Mouse (Mus musculus) thymus, postnatal 4 days (tissue): ENCODE data around the gene Hoxa9.

ENCODE experiments used
- DNase-seq: peaks from one replicate; pipeline ENCODE4 v3.0.0; 2021

Gene Hoxa9

DNA sequence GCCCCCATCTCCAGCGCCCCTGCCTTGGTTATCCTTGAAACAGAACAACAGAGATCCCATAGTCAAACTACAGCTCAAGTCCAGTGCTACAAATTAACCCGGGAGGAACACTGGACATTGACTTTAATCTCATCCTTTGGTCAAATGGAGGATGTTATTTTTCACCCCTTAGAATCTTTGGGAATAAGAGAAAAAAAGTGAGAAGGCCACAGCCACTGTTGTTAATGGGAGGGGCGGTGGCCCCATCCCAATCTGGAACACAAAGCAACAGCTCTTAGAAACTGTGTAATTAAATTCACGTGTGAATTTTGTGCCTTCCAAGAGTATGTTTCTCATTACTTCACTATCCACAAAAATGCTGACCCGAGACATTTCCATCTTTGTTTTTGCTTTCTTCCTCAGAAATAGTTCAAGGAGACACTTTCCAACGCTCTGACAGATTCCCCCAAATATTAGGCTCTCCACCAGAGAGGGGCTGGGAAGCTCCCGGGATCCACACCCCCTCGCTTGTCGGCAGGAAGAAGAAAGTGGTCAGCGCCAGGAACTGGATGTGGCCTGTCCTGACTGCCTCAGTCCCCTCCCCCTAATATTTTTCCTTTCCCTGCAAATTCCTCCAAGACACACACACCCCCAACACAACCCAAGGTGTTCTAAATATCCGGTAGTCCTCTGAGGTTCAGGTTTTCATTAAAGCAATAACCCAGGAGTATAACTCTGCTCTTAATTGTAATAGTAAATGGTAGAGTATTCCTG is 3.2 kb downstream of the Hoxa9 start:
- DNase-seq = no peak

DNA sequence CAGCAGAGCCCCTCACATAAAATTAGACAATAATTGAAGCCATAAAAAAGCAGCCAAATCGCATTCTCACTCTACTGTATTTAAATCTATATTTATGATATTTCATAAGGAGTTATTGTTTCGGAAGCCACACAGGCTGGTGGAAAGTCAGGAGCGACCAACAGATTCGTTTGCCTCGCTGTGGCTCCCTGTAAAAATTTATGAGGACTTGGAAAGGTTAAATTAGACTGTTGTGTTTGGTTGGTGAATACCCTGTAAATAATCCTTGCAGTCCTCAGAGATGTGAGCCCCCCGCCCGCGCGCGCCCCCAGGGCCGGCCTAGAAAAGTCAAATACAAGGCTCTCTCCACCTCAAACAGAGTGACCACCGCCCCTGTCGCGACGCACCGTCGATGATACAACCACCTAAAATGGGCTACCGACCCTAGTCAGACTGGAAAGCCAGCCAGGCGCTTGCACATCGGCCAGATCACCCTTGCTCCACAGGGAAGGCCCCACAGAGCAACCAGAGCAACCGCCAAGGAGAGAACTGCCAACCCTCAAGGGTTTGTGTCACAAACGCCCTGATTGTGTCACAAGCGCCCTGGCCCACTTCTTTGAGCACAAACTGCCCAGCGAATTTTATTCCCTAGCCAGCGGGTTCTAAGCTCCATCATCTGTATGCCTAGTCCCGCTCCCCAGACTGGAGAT is 4.2 kb downstream of the Hoxa9 start:
- DNase-seq = no peak

DNA sequence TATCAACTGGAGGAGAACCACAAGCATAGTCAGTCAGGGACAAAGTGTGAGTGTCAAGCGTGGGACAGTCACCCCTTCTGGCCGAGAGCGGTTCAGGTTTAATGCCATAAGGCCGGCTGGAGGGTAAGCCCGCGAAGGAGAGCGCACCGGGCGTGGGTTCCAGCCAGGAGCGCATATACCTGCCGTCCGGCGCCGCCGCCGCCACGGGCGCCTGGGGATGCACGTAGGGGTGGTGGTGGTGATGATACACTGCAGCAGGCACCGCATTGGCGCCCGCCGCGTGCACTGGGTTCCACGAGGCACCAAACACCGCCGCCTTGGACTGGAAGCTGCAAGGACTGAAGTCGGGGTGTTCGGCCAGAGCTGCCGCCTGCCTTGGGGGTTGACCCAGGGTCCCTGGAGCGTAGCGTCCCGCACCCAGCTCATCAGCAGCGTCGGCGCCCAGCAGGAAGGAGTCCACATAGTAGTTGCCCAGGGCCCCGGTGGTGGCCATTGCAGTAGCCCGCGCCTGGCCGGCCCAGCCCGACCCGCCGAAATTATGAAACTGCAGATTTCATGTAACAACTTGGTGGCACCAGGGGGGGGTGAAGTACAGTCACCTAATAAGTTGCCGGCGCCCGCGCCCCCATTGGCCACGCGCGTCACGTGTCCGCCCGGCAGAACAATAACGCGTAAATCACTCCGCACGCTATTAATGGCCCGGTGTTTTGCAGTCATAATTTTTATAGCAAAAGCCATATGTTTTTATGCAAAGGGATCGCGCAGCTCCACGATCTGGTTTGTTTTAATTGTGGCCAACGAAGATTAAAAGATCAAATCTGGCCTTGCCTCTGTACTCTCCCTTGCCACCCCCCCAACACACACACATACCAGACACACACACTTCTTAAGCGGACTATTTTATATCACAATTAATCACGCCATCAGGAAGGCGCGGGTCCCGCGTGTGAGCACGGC is 5.0 kb downstream of the Hoxa9 start:
- peak; percentile 32 for DNase-seq

DNA sequence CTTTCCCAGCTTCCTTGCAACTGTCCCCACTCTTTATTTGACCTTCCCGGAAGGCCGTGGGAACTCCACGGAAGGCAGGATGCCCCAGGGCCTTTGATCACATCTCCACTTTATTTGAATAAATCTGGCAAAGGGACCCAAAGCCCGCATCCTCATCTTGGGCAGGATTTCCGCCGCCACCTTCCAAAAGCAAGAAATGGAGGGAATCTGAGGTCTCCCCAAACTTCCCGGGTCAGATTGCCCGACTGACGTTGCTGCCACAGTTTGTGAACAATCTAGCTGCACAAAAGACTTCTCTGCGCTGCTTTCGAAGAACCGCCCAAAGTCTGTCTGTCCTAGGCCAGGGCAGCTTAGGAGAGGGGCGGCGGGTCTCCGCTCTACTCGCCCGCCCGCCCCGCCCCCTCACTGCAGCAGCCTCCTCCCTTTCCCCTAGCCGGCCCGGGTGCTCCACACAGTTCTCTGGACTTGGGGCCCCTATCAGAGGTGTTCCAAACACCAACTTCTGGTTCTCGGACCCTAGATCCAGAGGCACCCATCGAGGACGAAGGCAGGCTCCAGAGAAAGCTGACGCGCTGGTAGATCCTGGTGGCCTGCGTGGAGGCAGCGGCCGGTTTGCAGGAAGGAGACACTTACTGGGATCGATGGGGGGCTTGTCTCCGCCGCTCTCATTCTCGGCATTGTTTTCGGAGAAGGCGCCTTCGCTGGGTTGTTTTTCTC is 5.8 kb downstream of the Hoxa9 start:
- DNase-seq = peak; percentile 7

DNA sequence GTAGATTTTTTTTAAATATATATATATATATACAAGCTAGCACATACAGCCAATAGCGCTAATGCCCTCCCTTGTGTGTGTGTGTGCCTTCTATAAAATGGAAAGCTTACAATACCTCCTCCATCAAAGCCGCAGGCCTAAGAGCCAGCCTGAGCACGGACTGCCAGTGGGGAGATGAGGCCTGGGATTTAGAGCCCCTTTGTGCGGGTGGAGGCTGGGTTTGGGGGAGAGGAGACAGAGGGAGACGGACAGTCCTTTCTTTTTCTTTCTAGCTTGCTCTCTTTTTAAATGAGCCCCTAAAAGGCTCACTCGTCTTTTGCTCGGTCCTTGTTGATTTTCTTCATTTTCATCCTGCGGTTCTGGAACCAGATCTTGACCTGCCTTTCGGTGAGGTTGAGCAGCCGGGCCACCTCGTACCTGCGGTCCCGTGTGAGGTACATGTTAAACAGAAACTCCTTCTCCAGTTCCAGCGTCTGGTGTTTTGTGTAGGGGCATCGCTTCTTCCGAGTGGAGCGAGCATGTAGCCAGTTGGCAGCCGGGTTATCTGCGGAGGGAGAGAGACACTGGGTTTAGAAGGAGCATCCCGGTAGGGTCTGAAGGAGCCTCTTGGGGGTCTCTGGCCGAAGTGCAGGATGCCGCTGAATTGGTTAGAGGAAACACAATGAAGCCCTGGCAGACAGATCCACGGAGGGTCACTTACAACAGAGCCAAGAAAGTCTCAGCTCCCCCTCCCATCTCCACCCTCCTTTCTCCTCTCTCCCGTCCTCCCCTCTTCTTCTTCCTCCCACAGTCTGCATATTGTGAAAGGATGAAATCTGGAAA is 6.7 kb downstream of the Hoxa9 start:
- DNase-seq = peak; percentile 6

DNA sequence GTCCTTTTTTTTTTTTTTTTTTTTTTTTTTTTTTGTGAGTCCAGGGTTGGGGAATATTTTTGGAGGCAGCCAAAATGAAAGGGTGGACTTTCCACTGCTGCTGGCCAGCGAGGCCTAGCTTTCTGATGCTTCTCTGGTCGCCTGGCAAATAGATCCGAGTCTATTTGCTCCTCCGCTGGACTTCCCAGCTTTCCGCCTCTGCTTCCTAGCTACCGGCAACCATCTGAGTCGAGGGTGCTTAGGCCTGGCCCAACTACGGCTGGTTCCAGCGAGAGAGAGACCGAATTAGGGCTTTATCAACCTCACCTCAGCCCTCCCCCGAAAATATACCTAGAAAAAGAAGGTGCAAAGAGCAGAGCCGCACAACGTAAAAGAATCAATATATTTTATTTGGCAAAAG is 8.2 kb downstream of the Hoxa9 start:
- no peak for DNase-seq

DNA sequence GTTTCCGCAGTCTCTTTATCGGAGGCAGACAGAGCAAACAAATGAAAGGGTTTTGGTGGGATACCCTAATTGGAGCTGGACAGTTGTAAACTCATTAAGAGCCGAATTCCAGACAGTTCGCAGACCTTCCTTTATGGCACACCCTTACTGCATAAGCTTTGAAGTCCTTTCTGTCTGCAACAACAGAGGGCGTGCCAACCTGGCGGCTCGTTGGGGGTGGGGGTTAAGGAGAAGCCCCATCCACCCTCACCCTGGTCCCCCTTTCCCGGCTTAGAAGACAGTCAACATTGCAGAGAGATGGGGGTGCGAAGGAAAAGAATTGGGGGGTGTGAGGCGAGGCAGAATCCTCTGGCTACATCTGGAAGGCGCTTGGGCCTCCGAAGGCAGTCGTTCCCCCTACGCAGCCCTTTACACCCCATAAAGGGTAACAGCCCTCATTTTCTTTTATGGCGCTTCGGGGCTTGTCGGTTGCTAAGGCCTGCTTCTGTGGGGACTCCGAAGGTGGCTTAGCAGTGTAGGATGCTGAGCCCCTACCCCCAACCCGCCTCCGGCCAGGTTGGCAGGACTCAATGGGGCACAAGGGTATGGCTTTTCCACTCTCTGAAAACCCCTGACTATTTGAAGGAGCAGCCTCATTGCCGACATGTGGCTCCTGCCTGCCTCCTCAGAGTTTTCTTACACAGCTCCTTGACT is 8.8 kb downstream of the Hoxa9 start:
- DNase-seq = no peak

DNA sequence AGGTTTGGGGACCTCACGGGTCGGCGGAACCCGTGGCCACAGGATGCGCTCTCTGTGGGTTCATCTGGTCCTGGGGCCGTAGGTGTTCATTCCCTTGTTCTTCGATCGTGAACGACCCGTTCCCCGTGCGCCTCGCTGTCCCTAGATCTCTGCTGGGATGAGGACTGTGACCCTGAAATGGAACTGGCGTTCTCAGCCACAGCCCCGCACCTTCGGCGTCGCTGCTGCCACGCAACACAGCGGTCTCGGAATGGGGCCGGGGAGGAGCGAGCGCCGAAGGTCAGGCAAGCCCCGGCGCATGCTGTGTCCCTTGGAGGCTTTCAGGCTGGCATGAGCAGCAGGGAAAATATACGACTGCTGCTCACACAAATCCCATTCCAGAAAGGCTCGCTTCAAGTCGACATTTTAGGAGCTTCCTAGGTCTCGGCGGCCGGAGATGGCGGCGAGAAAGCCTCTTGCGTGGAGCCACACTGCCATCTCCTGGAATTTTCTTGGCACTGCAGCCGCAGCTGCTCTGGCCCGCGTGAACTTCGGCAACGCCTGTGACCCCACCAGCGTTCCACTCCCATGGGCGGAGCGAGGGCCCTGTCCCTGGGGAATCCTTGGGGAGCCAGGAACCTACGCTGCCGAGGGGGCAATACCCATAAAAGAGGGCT is 9.4 kb downstream of the Hoxa9 start, which contains the start of gene Hoxa7:
TSS of gene Hoxa7 (minus strand) at position 518 of the 656 bp plus-strand sequence.
- peak; percentile 88 for DNase-seq

- DNase-seq = no peak
These were observed 10.0 kb downstream of the Hoxa9 start for GRCm38 (mm10) chr6:52220865-52221310.

DNA sequence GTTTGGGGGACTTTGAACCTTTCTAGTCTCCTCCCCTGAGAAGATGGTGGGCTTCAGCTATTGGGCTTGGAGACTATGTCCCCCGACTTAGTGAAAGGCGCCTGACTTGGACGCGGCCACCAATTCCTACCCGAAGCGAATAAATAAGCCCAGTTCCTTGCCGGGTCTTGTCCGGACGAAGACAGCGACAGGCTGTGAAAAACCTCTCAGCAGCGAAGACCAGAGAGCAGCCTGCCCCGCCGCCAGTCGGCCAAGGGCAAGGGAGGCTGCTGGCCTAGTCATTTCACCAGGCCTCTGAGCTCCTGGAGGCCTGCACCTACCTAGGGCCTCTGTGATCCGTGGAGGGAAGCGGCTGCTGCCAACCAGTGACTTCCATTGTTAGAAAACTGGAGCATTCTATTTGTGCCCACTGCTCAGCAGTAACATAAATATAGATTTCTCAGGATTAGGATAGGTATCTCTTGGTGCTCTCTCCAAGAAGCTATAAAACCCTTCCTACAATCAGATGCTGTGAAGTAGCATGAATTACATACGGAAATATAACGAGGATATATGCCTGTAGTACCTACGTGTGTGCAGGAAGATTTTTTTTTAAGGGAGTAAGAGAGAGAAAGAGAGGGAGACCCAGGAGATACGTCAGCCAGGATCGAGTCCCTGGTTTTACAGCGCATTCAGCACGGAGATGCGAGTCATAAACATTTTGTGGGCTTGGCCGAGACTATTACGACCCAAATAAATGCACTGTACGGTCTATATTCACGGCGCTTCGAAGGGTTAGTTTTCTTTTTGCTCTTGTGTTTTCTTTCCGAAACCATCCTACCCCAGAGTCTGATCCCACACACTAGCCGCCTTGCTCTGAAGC is 10.7 kb downstream of the Hoxa9 start:
- no peak for DNase-seq

DNA sequence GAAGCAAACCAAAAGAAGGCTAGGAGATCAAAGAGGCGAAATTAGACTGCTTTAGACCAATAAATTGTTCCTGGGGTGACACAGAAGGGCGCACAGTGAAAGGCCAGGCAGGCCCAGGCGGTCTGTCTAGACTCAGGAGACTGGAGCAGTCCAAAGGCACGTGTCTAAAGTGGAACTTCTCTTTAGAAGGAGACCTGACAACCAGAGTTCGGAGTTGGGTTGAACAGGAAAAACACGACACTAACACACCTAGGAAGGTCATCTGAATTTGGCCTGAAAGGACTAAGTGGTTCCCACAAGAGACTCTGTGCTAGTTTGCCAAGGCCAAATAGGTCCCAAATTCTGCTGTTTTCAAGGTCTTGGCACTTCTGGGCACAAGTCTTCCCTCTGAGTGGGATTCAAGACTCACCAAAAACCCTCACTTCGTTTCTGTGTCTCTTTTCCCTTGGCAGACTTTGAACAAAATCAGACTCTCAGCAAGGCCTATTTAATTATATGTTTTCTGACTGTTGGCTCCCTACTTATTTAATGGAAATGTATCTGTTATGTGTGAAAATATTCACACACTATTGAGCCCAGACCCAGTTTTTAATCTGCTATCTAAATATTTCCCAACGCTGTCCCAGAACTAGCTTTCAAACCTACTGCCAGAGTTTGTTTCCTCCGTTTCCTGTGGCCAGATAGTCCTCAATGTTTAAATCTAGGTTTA is 11.5 kb downstream of the Hoxa9 start:
- no peak for DNase-seq

DNA sequence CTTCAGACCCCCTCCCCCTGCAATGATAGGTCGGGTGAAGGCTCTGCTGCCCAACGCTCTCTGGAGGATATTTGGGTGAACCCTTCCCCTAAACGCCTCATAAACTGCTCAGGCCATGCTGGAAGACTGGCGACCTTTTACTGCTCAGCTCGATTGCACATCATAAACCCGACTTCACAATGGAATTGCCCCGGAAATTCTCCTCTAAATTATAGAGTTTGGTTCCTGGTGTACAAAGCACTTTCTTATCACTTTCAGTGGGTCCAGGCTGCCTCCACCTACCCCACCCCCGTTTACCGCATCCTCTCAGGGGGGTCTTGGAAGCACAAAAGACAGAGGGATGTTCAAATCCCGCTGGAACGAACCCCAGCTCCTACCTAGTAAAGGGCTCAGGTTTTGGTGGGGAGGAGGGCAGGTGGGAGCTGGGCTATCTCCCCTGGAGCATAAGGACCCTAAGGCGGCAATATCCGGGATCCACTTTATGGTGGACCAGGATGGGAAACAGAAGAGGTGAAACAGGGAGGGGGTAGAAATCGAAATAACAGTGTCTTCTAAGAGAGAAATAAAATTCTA is 12.2 kb downstream of the Hoxa9 start:
- no peak for DNase-seq

- no peak for DNase-seq
These were observed 12.8 kb downstream of the Hoxa9 start for GRCm38 (mm10) chr6:52217895-52218642.

DNA sequence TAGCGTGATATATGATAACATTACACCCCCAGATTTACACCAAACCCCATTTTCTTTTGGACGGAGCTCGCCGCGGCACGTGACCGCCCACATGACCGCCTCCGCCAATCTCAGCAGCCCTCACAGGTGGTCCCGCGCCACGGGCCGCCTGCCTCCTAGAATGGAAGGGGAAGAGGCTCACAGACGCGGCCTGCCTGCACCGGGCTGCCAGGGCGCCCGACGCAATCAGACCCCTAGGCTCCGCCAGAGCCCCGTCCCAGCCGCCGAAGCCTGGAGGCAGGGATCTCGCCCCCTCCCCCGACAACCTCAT is 13.5 kb downstream of the Hoxa9 start:
- DNase-seq = peak; percentile 72

DNA sequence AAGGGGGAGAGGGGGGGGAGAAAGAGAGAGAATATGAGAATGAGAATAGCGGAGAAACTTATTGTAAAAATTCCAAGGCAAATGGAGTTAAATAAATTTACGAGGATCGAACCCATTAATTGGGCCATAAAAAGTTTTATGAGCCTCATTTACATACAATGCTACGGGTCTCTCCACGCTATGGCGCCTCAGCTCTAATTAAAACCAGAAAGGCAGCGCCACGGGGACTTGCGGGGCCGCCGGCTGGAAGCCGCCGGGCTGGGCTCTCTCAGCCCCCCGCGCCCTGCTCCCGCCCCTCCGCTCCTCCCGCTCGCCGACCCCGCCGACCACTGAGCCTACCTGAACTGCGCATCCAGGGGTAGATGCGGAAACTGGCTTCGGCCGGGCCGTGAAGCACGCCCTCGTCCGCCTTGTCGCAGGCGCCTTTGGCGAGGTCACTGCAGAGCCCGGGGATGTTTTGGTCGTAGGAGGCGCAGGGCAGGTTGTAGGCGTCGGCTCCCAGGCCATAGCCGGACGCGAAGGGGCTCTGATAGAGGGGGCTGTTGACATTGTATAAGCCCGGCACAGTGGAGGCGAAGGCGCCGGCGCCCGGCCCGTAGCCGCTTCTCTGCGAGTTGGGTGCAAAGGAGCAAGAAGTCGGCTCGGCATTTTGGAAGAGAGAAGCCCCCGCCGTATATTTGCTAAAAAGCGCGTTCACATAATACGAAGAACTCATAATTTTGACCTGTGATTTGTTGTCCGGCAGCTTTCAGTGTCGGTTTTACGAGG is 14.0 kb downstream of the Hoxa9 start:
- DNase-seq = no peak

GRCm38 (mm10) chr6:52215771-52216535 is 14.9 kb downstream of the Hoxa9 start:
- DNase-seq = no peak
